Mouse (Mus musculus): ENCODE measurements around the gene Plpp1. TPM values are rescaled to one million over a fixed set of nuclear protein-coding genes. Genes with fewer than 3 reads are reported as not detected.

The Plpp1 gene
- polyA plus RNA-seq, 3 experiments from 2014 or later: 0.94 to 5.9 (median 1.2) TPM

DNA sequence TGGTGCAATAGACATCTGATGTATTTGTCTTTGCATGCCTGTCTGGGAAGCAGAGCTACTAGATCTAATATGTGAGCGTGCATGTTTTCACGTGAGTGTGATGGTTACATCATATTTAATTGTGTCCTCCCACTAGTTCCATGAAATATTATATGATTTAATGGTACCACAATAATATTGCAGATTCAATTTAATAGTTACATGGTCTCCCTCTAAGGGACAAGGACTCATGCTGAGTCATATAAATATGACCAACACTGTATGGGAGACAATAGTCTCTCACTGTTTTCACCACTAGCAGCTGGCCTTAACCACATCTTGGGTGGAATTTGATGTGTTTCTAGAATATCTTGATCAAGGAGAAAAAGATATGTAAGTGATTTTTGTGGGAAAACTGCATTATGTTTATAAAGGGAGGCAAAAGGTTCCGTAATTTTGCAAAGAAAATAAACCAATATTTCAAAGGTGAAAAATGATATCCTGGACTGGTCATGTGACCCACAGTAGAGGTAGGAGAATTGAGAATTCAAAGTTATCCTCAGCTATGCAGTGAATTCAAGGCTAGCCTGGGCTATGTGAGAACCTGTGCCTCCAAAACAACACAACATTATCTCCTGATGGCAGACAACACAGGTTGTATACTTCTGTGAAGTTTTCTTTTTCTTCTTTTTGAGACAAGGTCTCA lies 26.5 kb upstream of the Plpp1 start:
- no peak for ATAC-seq

DNA sequence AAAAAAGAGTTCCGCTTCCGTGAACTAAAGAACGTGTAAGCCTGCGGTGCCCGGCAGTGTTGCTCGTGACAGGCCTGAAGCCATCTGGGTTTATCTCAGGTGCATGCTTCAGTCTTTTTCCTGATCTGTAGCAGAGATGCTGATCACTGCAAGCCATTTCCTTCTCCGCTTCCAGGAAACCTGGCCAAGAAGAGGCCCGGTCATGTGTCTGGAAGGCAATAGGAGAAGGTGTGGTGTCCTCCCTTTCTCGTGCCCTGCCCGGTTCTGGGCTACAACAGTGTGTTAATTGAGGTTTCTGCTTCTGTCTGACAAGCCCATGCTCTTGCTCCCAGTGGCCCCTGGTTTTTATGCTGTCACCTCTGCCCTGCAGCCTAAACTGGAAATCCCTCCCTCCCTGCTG lies 24.7 kb upstream of the Plpp1 start:
- ATAC-seq: no peak

DNA sequence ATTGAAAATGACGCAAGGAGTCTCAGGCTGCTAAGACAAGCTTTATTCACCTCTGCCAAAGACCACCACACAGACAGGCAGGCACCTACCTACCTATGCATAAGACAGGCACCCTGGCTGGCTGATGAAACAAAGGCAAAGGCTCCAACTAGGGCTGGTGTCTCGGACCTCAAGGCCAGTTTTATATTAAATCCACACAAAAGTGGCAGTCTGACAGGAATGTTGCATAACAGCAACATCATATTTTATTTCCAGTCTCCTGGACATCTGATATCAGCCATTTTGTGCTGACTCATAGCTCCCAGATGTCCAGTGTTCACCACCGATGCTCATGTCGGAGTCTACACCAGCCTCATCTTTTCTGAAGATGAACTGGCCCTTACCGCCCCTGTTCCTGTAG lies 22.2 kb upstream of the Plpp1 start:
- ATAC-seq: no peak

DNA sequence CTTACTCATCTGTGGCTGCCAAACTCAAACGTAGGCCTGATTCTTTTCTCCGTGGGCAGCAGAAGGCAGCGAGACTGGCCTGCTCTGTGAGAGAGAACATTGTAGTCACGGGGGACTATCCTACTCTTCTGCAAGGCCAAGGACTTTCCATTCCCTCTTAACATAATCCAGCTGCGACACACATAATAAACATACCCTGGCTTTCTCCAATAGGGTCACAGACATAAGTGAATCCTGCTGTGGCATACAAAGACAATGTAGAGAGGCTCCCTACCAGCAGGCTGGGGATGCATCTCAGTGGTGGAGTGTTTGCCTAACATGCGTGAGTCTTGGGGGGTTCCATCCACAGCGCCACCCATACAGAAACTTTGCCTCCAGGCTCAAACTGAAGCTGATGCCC lies 15.3 kb upstream of the Plpp1 start:
- no peak for ATAC-seq

DNA sequence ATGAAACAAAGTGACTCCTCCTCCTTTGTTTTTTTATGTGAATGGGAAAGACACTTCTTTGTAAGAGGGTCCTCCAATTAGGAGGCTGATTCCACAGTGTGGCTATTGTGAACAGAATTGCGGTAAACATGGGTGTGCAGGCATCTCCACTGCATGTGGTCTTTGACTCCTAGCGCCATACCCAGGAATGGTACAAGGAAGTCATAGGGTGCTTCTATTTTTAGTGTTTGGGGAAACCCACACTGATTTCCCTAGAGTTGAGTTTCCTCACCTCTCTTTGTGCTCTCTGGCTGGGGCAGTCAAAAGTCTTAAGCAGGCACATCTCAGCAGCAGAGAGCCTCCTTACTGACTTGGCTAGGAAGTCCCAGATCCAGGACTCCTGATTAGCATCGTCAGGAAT lies 14.4 kb upstream of the Plpp1 start:
- ATAC-seq: no peak

DNA sequence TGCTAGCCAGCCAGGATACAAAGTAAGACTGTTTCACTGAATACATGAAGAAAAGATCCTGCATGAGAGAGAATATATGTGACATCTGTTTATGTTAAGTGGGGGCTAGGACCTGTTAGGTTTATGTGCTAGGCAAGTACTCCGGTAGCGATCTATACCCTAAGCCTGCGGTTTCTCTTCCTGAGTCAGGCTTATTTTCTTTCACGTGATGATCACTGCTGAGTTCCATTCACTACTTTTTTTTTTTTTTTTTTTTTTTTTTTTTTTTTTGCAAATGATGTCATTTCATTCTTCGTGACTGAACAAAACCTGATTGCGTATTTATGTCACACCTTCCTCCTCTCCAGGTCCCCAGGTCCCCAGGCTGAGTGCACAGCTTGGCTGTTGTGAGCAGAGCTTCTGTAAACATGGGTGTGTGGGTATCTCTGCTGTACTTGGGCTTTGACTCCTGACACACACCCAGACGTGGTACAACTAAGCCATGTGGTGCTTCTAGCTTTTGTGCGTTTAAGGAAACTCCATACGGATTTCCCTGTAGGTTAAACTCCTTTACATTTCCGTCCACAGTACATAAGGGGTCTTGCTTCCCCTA lies 13.6 kb upstream of the Plpp1 start:
- no peak for ATAC-seq

DNA sequence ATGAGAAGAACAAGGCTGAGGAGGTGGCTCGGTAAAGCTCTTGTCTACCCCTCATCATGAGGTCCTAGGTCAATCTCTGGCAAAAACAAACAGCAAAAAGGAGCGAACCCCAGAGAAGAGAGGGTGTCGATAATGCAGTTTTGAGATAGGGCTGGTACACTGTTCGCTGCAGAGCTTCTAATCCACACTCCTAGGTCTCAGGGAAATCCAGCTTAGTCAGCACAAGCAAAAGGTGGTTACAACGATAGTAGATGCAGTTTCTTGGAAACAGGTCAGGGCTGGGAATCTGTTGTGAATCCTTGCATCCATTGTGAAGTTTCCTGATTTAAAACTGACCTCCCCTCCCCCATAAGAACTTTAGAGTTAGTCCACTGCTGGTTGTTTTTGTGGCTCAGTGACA lies 9.8 kb upstream of the Plpp1 start:
- ATAC-seq: no peak

DNA sequence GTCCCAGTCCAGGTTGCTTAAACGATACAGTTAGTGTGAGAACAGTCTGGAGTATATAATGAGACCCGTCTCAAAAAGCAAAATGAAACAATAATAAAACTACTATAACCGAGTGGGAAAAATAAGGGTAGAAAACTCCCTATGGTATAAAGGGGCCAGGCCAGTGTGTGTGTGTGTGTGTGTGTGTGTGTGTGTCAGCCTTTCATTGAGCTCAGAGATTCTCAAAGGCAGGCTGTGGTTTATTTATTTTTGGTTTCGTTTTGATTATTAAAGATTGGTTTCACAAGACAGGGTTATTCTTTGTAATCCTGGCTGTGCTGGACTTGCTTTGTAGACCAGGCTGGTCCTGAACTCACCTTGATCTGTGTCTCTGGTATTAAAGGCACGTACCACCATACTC lies 8.7 kb upstream of the Plpp1 start:
- ATAC-seq: peak; percentile 90

DNA sequence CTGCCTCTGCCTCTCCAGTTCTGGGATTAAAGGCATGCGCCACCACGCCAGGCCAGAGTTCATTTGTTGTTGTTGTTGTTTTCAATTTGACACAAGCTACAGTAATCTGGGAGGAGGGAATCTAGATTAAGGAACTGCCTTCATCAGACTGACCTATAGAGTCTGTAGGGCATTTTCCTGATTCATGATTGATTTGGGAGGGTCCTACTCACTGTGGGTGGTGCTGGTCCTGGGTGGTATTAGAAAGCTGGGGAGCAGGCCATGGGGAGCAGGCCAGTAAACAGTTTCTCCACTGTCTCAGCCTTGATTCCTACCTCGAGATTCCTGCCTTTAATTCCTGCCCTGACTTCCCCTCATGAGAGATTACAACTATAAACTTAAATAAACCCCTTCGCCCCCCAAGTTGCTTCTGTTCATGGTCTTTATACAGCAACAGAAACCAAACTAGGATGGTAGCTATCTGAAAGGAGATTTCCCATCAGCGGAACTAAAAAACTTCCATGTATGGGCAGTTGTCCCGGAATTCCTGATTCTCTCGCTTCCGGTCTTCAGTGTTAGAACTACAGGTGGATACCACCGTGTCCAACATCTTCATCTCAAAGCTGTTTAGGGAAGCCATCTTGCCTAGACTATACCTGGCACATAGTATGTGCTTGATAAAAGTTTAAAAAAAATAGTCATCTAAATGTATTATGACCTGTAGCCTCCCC lies 2.2 kb upstream of the Plpp1 start:
- ATAC-seq: no peak

DNA sequence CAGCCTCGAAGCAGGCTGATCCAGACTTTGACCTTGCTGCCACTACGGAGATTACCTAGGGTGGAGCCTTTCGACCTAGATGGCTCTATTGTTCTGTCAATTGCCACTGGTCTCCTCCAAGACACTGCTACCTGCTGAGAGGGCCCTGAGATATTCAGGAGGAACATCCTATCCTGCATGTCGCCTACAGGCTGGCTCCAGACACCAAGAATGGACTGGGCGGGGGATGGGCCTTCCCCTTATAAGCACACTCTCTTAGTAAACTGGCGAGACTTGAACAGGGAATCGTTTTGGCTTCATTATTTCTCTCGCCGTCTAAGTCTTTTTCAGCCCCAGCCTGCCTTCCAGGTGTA lies 1.7 kb upstream of the Plpp1 start:
- ATAC-seq: no peak

DNA sequence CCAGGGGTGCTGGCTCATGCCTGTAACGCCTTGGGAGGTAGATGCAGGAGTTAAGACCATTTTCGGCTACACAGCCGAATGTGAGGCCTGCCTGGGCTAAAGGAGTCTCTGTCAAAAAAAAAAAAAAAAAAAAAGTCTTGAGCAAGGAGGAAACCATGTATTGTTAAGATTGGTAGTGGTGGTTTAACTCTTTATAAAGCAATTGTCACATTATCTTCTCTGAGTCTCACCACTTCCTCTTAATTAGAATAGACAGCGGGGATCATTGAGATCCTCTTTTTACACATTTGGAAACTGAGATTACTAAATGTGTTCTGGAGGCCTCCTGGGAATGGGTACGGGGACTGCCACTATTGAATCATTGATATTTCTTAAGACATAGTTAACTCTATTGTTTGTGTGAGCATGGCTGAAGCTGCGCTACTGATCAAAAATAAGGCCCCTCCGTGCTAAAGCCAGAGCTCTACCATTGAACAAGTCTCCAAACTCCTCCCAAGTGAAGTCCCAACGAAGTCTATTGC lies 811 bp upstream of the Plpp1 start:
- ATAC-seq: peak; percentile 57

DNA sequence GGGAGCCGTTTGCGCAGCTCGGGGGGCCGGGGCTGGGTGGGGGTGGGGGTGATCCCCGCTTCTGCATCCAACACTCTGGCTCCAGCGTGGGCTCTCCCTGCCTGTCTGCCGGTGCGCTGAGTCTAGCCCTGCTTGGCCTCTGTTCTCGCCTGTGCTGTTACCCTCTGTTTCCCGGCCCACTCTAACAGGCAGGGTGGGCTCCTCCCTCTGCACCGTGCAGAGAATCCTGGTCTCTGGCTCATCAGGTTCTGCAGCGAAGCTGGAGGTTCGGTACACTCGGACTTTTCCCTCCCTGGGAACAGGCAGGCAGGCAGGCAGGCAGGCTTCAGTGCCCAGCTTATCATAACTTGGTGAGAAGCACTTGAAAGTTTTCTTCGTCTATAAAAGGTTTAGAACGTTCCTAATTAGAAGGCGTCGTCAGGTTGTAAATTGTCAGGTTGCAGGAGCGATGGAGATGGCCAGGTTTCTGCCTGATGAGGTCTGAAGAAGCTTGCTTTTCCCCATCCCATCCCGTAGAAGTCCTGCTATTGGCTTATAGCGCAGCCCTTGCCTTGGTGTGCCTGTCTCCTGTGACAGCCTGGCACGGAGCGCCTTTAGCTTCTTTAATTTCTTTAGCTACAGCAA lies 901 bp downstream of the Plpp1 start:
- no peak for ATAC-seq

DNA sequence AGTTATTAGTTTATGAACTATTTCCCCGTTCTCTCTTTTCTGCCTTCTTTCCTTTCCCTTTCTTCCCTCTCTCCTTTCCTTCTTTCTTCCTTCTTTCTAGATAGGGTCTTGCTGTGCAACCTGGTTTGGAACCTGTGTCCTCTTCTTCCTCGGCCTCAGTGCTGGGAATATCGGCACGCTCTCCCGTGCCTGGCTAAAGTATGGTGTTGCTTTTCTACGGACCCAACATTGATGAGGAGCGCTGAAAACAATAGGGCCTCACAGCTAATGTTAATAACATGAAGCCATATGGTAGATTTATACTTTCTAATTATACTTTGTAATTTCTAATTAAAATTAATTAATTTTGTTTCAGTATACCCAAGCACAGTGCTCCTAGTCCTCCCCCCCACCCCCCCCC lies 2.5 kb downstream of the Plpp1 start:
- ATAC-seq: no peak

DNA sequence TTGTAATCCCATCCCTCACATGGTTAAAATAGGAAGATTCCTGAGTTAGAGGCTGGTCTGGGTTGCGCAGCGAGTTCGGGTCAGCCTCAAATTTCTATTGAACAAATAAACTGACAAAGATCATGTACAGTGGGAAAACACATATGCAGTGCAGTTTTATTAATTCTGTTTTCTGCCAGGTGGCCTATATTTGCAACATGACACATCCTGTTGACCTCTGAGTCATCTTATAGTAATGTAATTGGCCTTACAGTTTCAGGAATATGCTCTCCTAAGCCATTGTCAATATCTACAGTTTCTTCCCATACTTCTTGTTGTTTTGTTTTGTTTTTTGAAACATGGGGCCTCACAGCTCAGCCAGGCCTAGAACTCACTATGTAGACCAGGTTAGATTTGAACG lies 3.1 kb downstream of the Plpp1 start:
- ATAC-seq: no peak

DNA sequence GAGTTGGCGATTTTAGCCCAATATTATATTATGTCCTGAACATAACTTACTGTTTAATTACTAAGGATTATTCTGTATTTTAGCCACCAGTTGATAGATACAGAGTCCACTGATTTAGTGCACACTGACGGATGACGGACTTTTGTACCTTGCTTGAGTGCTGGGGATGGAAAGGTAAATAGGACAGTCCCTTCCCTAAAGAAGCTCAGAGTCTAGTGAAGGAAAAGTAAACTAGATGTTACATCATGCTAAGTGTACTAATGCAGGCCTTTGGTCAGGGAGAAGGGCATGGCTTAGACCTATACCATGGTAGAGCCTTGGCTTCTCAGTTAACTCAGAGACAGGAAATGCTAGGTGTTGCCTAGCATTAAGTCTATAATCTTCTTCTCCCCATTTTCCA lies 4.9 kb downstream of the Plpp1 start:
- no peak for ATAC-seq

DNA sequence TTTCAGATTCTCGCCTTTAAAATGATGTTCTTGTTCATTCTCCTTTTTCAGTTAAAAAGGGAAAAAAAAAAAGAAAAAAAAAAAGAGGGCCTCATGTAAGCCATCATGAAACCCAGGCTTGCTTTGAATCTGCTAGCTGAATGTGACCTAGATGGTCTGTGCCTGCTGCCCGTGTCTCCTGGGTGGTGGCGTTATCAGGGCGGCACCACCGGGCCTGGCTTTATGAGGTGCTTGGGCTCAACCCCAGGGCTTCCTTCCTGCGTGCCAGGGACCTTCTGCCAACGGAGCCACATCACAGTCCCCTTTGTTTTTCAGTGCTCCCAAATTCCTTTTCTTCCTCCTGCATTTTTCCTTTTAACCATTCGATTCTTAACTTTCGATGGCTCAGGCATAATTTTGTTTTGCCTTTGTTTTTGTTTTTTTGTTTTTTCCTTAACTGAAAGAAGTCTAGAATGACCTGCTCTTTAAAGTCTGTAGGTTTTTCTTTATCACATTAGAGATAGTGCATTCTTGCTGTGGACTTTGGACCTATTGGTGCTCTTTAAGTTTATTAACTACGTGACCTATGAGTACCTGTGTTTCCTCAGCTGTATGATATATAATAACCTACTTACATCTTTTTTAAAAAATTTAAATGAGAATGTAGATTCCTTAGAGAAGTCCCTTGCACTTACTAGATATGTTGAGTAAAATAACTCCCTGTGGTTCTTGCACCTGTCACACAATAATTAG lies 7.5 kb downstream of the Plpp1 start:
- no peak for ATAC-seq

DNA sequence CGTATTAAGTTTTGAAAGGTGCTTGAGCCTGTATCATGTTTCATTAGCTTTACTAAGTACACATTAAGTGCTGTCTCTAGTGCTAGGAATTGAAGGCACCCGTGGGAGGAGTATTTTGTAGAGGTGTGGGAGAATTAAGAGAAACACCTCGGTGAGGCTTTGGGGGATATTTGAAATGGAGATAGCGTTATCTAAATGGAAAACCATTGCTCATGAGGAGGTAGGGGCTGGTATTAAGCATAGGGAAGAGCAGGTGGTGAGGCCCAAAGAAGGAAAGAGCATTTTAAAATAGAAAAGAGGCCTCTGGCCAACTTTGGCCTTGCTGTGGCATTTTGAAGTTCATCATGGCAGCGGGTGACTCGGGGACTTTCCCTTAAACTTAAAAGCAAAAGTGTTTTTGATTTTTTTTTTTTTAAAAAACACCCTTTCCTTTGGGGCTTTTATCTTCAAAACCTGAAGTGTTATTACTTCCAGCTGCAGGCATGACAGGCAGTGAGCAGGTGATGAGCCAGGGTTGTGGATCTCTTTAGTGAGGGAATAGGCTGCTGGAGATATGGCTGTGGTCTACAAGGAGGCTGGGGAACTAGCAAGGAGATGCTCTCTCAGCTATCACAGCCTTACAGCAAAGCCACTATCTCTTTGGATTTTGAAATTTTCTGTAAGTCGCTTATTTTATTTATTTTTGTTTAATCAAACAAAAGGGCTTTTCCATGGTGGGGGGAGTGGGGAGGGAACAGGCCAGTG lies 9.1 kb downstream of the Plpp1 start:
- peak; percentile 84 for ATAC-seq

DNA sequence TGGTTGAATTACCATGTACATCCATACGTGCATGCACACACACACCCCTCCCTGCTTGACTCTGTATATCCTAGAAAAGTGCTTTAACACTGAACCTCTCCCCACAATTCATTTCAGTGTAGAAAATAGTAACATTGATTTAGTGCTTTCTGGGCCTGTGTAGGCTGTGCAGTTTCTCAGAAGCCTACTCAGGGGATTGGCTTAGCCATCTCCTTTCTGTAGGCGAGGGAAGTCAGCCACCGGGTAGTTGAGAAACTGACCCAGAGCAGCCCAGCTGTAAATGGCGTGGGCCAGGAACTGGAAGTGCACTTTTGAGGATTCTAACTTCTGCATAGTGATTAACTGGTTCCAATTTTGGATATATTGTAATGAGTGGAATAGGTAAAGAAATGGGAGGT lies 9.7 kb downstream of the Plpp1 start:
- peak; percentile 7 for ATAC-seq

DNA sequence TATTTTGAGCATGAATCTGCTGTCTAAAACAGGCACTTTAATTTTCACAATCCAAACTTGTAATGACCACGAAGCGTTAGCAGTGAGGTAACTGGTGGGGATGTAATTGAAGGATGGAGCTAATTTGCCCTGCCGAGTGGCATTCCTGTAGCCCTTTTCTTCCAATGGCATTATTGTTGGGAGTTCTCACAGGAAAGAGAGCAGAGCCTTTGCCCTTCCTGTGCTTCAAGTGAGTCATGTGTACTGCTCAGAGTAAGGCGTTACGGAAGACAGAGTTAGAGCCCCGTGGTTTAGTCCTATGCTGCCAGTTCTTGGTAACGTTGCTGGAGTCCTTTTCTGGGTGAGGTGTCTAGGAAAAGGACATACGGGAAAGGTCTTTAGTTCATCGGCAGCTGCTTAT lies 10.2 kb downstream of the Plpp1 start:
- peak; percentile 43 for ATAC-seq

DNA sequence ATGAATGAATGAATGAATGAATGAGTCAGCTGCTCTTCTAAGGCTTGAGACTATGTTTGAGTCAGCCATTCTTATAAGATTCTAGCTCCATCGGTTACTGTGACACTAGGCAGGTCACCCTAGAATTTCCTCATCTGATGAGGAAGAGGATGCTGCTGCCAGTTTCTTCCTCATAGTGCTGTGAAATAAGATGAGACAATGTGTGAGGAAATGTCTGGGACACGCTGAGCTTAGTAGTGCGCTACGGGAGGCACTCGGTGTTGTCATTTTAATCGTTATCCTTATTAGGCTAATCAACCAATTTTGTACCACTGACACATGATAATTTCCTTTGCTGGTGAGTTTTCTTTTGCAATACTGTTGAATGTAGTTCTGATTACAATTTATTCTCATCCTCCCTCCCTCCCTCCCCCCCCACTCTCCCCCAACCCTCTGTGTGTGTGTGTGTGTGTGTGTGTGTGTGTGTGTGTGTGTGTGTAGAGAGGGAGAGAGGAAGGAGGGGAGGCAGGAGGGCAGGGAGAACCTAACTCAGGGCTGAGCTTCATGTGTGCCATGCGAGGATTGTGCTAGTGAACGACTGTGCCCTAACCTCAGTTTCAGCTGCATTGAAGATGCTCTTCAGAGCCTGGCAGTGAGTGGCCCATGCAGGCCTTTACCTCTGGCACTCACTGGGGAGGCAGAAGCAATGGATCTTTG lies 11.3 kb downstream of the Plpp1 start:
- no peak for ATAC-seq

DNA sequence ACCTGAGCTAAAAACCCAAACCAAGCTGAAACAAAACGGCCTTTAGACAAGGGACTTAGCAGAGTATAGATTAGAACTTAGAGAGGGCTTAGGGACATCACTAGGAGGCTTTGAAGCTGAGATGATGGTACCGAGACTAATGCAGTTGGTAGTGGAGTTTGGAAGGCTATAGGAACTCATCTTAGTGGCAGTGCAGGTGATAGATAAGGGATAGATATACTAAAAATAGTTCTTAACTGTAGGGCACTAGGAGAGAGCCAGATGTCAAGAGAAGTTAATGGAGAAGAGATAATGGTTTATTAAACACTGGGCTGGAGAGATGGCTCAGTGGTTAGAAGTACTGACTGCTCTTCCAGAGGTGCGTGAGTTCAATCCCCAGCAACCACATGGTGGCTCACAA lies 15.4 kb downstream of the Plpp1 start:
- ATAC-seq: no peak

DNA sequence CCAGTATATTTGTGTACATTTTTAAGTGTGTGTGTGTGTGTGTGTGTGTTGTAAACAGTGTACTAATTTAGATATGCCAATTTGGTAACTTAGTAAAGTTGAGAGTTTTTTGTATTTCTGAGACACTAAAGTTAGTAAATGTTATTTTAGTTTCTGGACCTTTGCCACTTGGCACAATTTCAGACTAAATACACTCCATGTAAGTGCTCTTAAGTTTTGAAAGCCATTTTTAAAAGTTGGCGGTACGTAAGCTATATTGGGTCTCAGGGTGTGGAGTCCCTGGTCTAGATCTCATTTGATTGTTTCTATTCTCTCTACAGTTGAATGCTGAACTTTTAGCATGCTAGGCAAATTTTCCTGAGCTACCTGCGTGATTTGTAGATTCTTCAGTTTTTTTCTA lies 17.5 kb downstream of the Plpp1 start:
- ATAC-seq: no peak
